Mouse (Mus musculus): ENCODE data around the gene Igsf6. TPM values are rescaled to one million over a fixed set of nuclear protein-coding genes. Genes with fewer than 3 reads are reported as not detected.

Gene Igsf6
- total and polyA plus RNA-seq, 2 experiments from 2014 or later: 0.74 to 1.00 TPM

- Histone ChIP-seq H3K27me3 (ENCODE audit: insufficient read depth, low read length) (no peaks in the 10 kb centered on the region), H3K4me2 (ENCODE audit: low read depth) (no peak overlapping the region), H3K9me3 (ENCODE audit: low read length) (no peaks in the 10 kb centered on the region), H3K27ac (ENCODE audit: low read depth, low read length) (no peak overlapping the region), H3K36me3 (ENCODE audit: insufficient read depth) (no peaks in the 10 kb centered on the region), H3K4me1 (ENCODE audit: insufficient read depth) (no peaks in the 10 kb centered on the region), H3K9ac (no peak overlapping the region), H3K4me3 (ENCODE audit: low read depth, low read length) (no peak overlapping the region)
- TF ChIP-seq CTCF (IDR thresholded peaks at IDR 0.05; ENCODE audit: low read depth): no peak
- ATAC-seq (no peak), DNase-seq (no peak)
- WGBS: 94% methylated on average over 7 of the region's 7 CpGs
These were observed 16.4 kb upstream of the Igsf6 start for GRCm38 (mm10) chr7:121090748-121091147.

- no peak overlapping the region for H3K4me2 ChIP-seq (ENCODE audit: low read depth)
- H3K4me3 ChIP-seq (ENCODE audit: low read depth, low read length): no peak overlapping the region
- DNase-seq: no peak
- WGBS: 76% methylated on average over 5 of the region's 5 CpGs
- no peak for TF ChIP-seq CTCF (IDR thresholded peaks at IDR 0.05; ENCODE audit: low read depth)
- H3K9ac ChIP-seq: no peak overlapping the region
- H3K36me3 ChIP-seq (ENCODE audit: insufficient read depth): no peaks in the 10 kb centered on the region
- no peaks in the 10 kb centered on the region for H3K4me1 ChIP-seq (ENCODE audit: insufficient read depth)
- ATAC-seq: no peak
- no peak overlapping the region for H3K27ac ChIP-seq (ENCODE audit: low read depth, low read length)
- no peaks in the 10 kb centered on the region for H3K27me3 ChIP-seq (ENCODE audit: insufficient read depth, low read length)
- H3K9me3 ChIP-seq (ENCODE audit: low read length): no peaks in the 10 kb centered on the region
These were observed 14.4 kb upstream of the Igsf6 start for GRCm38 (mm10) chr7:121088745-121089144.

GRCm38 (mm10) chr7:121085500-121085899 lies 11.1 kb upstream of the Igsf6 start:
- TF ChIP-seq CTCF (IDR thresholded peaks at IDR 0.05; ENCODE audit: low read depth): no peak
- H3K9ac ChIP-seq: no peak overlapping the region
- H3K36me3 ChIP-seq (ENCODE audit: insufficient read depth): no peaks in the 10 kb centered on the region
- DNase-seq (no peak), ATAC-seq (peak; percentile 36)
- H3K4me3 ChIP-seq (ENCODE audit: low read depth, low read length): no peak overlapping the region
- no peaks in the 10 kb centered on the region for H3K27me3 ChIP-seq (ENCODE audit: insufficient read depth, low read length)
- no peak overlapping the region for H3K4me2 ChIP-seq (ENCODE audit: low read depth)
- WGBS: 11% methylated on average over 4 of the region's 4 CpGs
- H3K27ac ChIP-seq (ENCODE audit: low read depth, low read length): no peak overlapping the region
- H3K9me3 ChIP-seq (ENCODE audit: low read length): no peaks in the 10 kb centered on the region
- no peaks in the 10 kb centered on the region for H3K4me1 ChIP-seq (ENCODE audit: insufficient read depth)

- no peak for TF ChIP-seq CTCF (IDR thresholded peaks at IDR 0.05; ENCODE audit: low read depth)
- Histone ChIP-seq H3K9ac (no peak overlapping the region), H3K4me1 (ENCODE audit: insufficient read depth) (no peaks in the 10 kb centered on the region), H3K36me3 (ENCODE audit: insufficient read depth) (no peaks in the 10 kb centered on the region), H3K4me3 (ENCODE audit: low read depth, low read length) (no peak overlapping the region), H3K9me3 (ENCODE audit: low read length) (no peaks in the 10 kb centered on the region), H3K4me2 (ENCODE audit: low read depth) (no peak overlapping the region), H3K27ac (ENCODE audit: low read depth, low read length) (no peak overlapping the region), H3K27me3 (ENCODE audit: insufficient read depth, low read length) (no peaks in the 10 kb centered on the region)
- 26% methylated on average over 8 of the region's 8 CpGs for WGBS
- ATAC-seq (peak; percentile 50), DNase-seq (no peak)
These were observed 10.6 kb upstream of the Igsf6 start for GRCm38 (mm10) chr7:121084840-121085453.

GRCm38 (mm10) chr7:121082949-121083513 lies 8.7 kb upstream of the Igsf6 start:
- Histone ChIP-seq H3K36me3 (ENCODE audit: insufficient read depth) (peaks cover 3% of the 10 kb centered on the region; the same call in 1 of the 2 replicates), H3K27me3 (ENCODE audit: insufficient read depth, low read length) (no peaks in the 10 kb centered on the region), H3K4me3 (ENCODE audit: low read depth, low read length) (no peak overlapping the region), H3K27ac (ENCODE audit: low read depth, low read length) (no peak overlapping the region), H3K9me3 (ENCODE audit: low read length) (no peaks in the 10 kb centered on the region), H3K4me1 (ENCODE audit: insufficient read depth) (no peaks in the 10 kb centered on the region), H3K4me2 (ENCODE audit: low read depth) (no peak overlapping the region), H3K9ac (no peak overlapping the region)
- ATAC-seq (peak; percentile 53), DNase-seq (peak; percentile 22)
- TF ChIP-seq CTCF (IDR thresholded peaks at IDR 0.05; ENCODE audit: low read depth): no peak
- WGBS: 59% methylated on average over 9 of the region's 9 CpGs

GRCm38 (mm10) chr7:121081816-121082215 lies 7.4 kb upstream of the Igsf6 start:
- H3K4me2 ChIP-seq (ENCODE audit: low read depth): no peak overlapping the region
- WGBS: 87% methylated on average over 2 of the region's 2 CpGs
- ATAC-seq: no peak

GRCm38 (mm10) chr7:121081350-121081749 lies 7.0 kb upstream of the Igsf6 start, which contains the start of gene Otoa:
Gene Otoa, plus strand, starts transcription at chr7:121081650.
- Histone ChIP-seq H3K9me3 (ENCODE audit: low read length) (no peaks in the 10 kb centered on the region), H3K4me1 (ENCODE audit: insufficient read depth) (no peaks in the 10 kb centered on the region), H3K36me3 (ENCODE audit: insufficient read depth) (peaks cover 12% of the 10 kb centered on the region), H3K4me2 (ENCODE audit: low read depth) (no peak within 1 kb of the TSS), H3K9ac (no peak within 1 kb of the TSS), H3K27ac (ENCODE audit: low read depth, low read length) (no peak within 1 kb of the TSS), H3K4me3 (ENCODE audit: low read depth, low read length) (no peak within 1 kb of the TSS), H3K27me3 (ENCODE audit: insufficient read depth, low read length) (no peaks in the 10 kb centered on the region)
- WGBS: 93% methylated on average over 4 of the region's 4 CpGs
- no peak for TF ChIP-seq CTCF (IDR thresholded peaks at IDR 0.05; ENCODE audit: low read depth)
- no peak for ATAC-seq
- no peak for DNase-seq

More at GRCm38 (mm10) chr7:121081816-121082215, 7.4 kb upstream of the Igsf6 start:
- Histone ChIP-seq H3K4me3 (ENCODE audit: low read depth, low read length) (no peak overlapping the region), H3K27ac (ENCODE audit: low read depth, low read length) (no peak overlapping the region), H3K9ac (no peak overlapping the region), H3K4me1 (ENCODE audit: insufficient read depth) (no peaks in the 10 kb centered on the region), H3K9me3 (ENCODE audit: low read length) (no peaks in the 10 kb centered on the region), H3K27me3 (ENCODE audit: insufficient read depth, low read length) (no peaks in the 10 kb centered on the region), H3K36me3 (ENCODE audit: insufficient read depth) (peaks cover 11% of the 10 kb centered on the region)
- DNase-seq: no peak
- no peak for TF ChIP-seq CTCF (IDR thresholded peaks at IDR 0.05; ENCODE audit: low read depth)

All from forebrain, postnatal 0 days (tissue).